8 mouse cellular contexts compared by ENCODE assay signal in the genomic region with DNA sequence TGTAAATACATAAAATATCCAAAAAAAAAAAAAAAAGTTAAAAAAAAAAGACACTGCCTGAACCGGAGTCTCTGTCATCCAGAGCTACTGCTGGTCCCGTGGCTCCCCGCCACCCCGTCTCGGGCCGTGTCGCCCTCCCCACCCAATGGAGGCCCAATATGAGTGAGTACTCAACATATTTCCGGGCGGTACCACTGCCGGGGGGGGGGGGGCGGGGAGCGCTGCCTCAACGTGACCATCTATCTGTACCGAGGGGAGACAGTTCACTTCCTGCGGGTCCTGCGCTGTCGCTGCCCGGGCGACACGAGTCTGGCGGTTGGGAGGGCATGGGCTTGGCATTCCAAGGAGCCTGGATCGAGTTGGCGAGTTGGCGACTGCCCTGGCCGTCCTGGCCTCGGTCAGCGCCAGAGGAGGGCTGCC. TPM values are rescaled to one million over a fixed set of nuclear protein-coding genes. Genes with fewer than 3 reads are reported as not detected.
A peak's percentile ranks its signal among the peaks of the same experiment; 100 is the strongest.
DNase-seq lines count a peak whose midpoint lies in the region; ATAC-seq lines count a peak whose summit lies in the region.

No protein-coding gene starts in this region.

- no peaks in the 10 kb centered on the region for H3K27me3 ChIP-seq in heart, embryonic 14.5 days (ENCODE audit: control insufficient read depth, insufficient read depth, low read length)
- no peaks in the 10 kb centered on the region for H3K27me3 ChIP-seq in forebrain, embryonic 16.5 days (replicated peaks; ENCODE audit: control insufficient read depth, insufficient read depth, low read length)
- H3K27me3 ChIP-seq in liver, embryonic 16.5 days (ENCODE audit: control insufficient read depth, insufficient read depth, low read depth, low read length), result no peaks in the 10 kb centered on the region
- no peaks in the 10 kb centered on the region for H3K27me3 ChIP-seq in stomach, embryonic 14.5 days (ENCODE audit: control insufficient read depth, insufficient read depth, low read length)

- peaks cover 0 to 6% of the 10 kb centered on the region in 2 experiments; a peak in 1 of 4 replicates for H3K4me1 ChIP-seq in heart, embryonic 14.5 days (ENCODE audit: control insufficient read depth in 2 of 2, insufficient read depth in 2 of 2, low read length in 2 of 2)
- H3K4me1 ChIP-seq in forebrain, embryonic 16.5 days (replicated peaks; ENCODE audit: control insufficient read depth, insufficient read depth, low read length), result peaks cover 3% of the 10 kb centered on the region; the same call in 1 of the 2 replicates
- H3K4me1 ChIP-seq in liver, embryonic 16.5 days (ENCODE audit: control insufficient read depth, low read depth, low read length), result no peaks in the 10 kb centered on the region; the same call in none of the 2 replicates
- H3K4me1 ChIP-seq in stomach, embryonic 14.5 days (ENCODE audit: control insufficient read depth, insufficient read depth, low read length), result no peaks in the 10 kb centered on the region

- 15% methylated on average over 23 of the region's 27 CpGs for WGBS in heart, embryonic 14.5 days
- WGBS in forebrain, embryonic 16.5 days, result 38% methylated on average over 26 of the region's 27 CpGs
- 9% methylated on average over 22 of the region's 27 CpGs for WGBS in liver, embryonic 16.5 days (ENCODE audit: insufficient replicate concordance)
- WGBS in stomach, embryonic 14.5 days, result 23% methylated on average over 27 of the region's 27 CpGs

- no peak for ATAC-seq in heart, embryonic 14.5 days (ENCODE audit: insufficient number of reproducible peaks, insufficient read depth, low FRiP score, low read depth)
- no peak for ATAC-seq in forebrain, embryonic 16.5 days
- 0 out of 2 replicates have a peak, but pooled peaks have one; percentile 35 for ATAC-seq in liver, embryonic 16.5 days (ENCODE audit: low read depth)
- no peak for ATAC-seq in stomach, embryonic 14.5 days (ENCODE audit: insufficient number of reproducible peaks, insufficient read depth, low FRiP score, low read depth)

- H3K9ac ChIP-seq in heart, embryonic 14.5 days (ENCODE audit: low read length), result peak overlapping the region; percentile 59
- H3K9ac ChIP-seq in forebrain, embryonic 16.5 days (replicated peaks; ENCODE audit: low read depth, low read length), result peak overlapping the region; percentile 49
- H3K9ac ChIP-seq in liver, embryonic 16.5 days (ENCODE audit: low read depth, low read length), result peak overlapping the region; percentile 29; the same call in 1 of the 2 replicates
- H3K9ac ChIP-seq in stomach, embryonic 14.5 days (replicated peaks; ENCODE audit: low read depth, low read length), result no peak overlapping the region

- H3K4me2 ChIP-seq in heart, embryonic 14.5 days (ENCODE audit: low read length), result peak overlapping the region; percentile 77
- H3K4me2 ChIP-seq in forebrain, embryonic 16.5 days (ENCODE audit: low read length), result peak overlapping the region; percentile 53
- H3K4me2 ChIP-seq in liver, embryonic 16.5 days (ENCODE audit: low read depth, low read length), result peak overlapping the region; percentile 54
- H3K4me2 ChIP-seq in stomach, embryonic 14.5 days (replicated peaks; ENCODE audit: low read depth, low read length), result peak overlapping the region; percentile 60

- no peak overlapping the region for H3K27ac ChIP-seq in heart, embryonic 14.5 days (replicated peaks in 1 of 2; ENCODE audit: control insufficient read depth in 1 of 2, insufficient read depth in 1 of 2, low read depth in 2 of 2, low read length in 2 of 2)
- no peak overlapping the region for H3K27ac ChIP-seq in forebrain, embryonic 16.5 days (ENCODE audit: low read length)
- no peak overlapping the region for H3K27ac ChIP-seq in liver, embryonic 16.5 days (ENCODE audit: low read length)
- no peak overlapping the region for H3K27ac ChIP-seq in stomach, embryonic 14.5 days (ENCODE audit: low read length)

- H3K36me3 ChIP-seq in heart, embryonic 14.5 days (ENCODE audit: control insufficient read depth, insufficient read depth, low read length), result no peaks in the 10 kb centered on the region
- H3K36me3 ChIP-seq in forebrain, embryonic 16.5 days (ENCODE audit: control insufficient read depth, insufficient read depth), result no peaks in the 10 kb centered on the region
- no peaks in the 10 kb centered on the region for H3K36me3 ChIP-seq in liver, embryonic 16.5 days (ENCODE audit: control insufficient read depth, insufficient read depth)
- no peaks in the 10 kb centered on the region for H3K36me3 ChIP-seq in stomach, embryonic 14.5 days (ENCODE audit: control insufficient read depth, insufficient read depth, low read length)

- intact Hi-C loops in heart, postnatal 36 days (cut with DNase I), result no loop called here

- peak overlapping the region; percentile 33 to 35 for H3K4me3 ChIP-seq in heart, embryonic 14.5 days (ENCODE audit: control insufficient read depth in 1 of 2, insufficient read depth in 1 of 2, low read depth in 1 of 2, low read length in 2 of 2)
- H3K4me3 ChIP-seq in forebrain, embryonic 16.5 days (replicated peaks; ENCODE audit: low read length), result peak overlapping the region; percentile 35
- H3K4me3 ChIP-seq in liver, embryonic 16.5 days (ENCODE audit: low read depth, low read length), result peak overlapping the region; percentile 40
- H3K4me3 ChIP-seq in stomach, embryonic 14.5 days (ENCODE audit: low read depth, low read length), result peak overlapping the region; percentile 24

- DNase-seq in heart, postnatal 36 days, result no peak
- peak; percentile 7 for DNase-seq in Muller cell, postnatal 12 days (ENCODE audit: inconsistent ontology term)
- DNase-seq in testis, postnatal 14 days (ENCODE audit: low spot score), result no peak
- DNase-seq in right cerebral cortex, postnatal 36 days (ENCODE audit: low spot score in 2 of 2), result no peak

- H3K9me3 ChIP-seq in heart, embryonic 14.5 days (ENCODE audit: control insufficient read depth, low read length), result no peaks in the 10 kb centered on the region
- H3K9me3 ChIP-seq in forebrain, embryonic 16.5 days (ENCODE audit: control insufficient read depth, low read length), result no peaks in the 10 kb centered on the region
- no peaks in the 10 kb centered on the region for H3K9me3 ChIP-seq in liver, embryonic 16.5 days (replicated peaks; ENCODE audit: control insufficient read depth, low read length)
- H3K9me3 ChIP-seq in stomach, embryonic 14.5 days (ENCODE audit: control insufficient read depth, low read depth, low read length), result no peaks in the 10 kb centered on the region

RNA-seq across cellular contexts. Expression of gene Cgas, which starts 15.7 kb away (rescaled TPM):
- polyA plus RNA-seq in heart, embryonic 14.5 days (2014; fragmentation: Nextera tagmentation; extraction: Ambion mirVana), result 0.77 and 0.88 TPM in 2 replicates
- total RNA-seq in heart, postnatal 36 days (2021), result under 1 TPM; 0.54 to 0.56 TPM
- polyA plus RNA-seq in forebrain, embryonic 16.5 days (2015; fragmentation: Nextera tagmentation; extraction: Ambion mirVana), result 0.54 and 0.84 TPM in 2 replicates
- 0.67 and 0.84 TPM in 2 replicates for polyA plus RNA-seq in liver, embryonic 16.5 days (2015; fragmentation: Nextera tagmentation; extraction: Ambion mirVana)
- polyA plus RNA-seq in stomach, embryonic 14.5 days (2014; fragmentation: Nextera tagmentation; extraction: Ambion mirVana), result 2.7 and 3.3 TPM in 2 replicates

RNA-seq across cellular contexts. Expression of gene Mto1, which starts 20.6 kb away (rescaled TPM):
- polyA plus RNA-seq in heart, embryonic 14.5 days (2014; fragmentation: Nextera tagmentation; extraction: Ambion mirVana), result 30.6 and 33.6 TPM in 2 replicates
- total RNA-seq in heart, postnatal 36 days (2021), result 10 to 100 TPM; 24.3 to 25.2 TPM
- polyA plus RNA-seq in forebrain, embryonic 16.5 days (2015; fragmentation: Nextera tagmentation; extraction: Ambion mirVana), result 30.7 and 31.1 TPM in 2 replicates
- polyA plus RNA-seq in liver, embryonic 16.5 days (2015; fragmentation: Nextera tagmentation; extraction: Ambion mirVana), result 16.9 and 17.9 TPM in 2 replicates
- 24.6 and 27.1 TPM in 2 replicates for polyA plus RNA-seq in stomach, embryonic 14.5 days (2014; fragmentation: Nextera tagmentation; extraction: Ambion mirVana)

RNA-seq across cellular contexts. Expression of gene Gm17324, which starts 21.2 kb away (rescaled TPM):
- 0.78 and 0.88 TPM in 2 replicates for polyA plus RNA-seq in heart, embryonic 14.5 days (2014; fragmentation: Nextera tagmentation; extraction: Ambion mirVana)
- not detected for total RNA-seq in heart, postnatal 36 days (2021)
- 1.0 and 1.3 TPM in 2 replicates for polyA plus RNA-seq in forebrain, embryonic 16.5 days (2015; fragmentation: Nextera tagmentation; extraction: Ambion mirVana)
- 0.24 and 0.42 TPM in 2 replicates for polyA plus RNA-seq in liver, embryonic 16.5 days (2015; fragmentation: Nextera tagmentation; extraction: Ambion mirVana)
- 0.80 and 0.90 TPM in 2 replicates for polyA plus RNA-seq in stomach, embryonic 14.5 days (2014; fragmentation: Nextera tagmentation; extraction: Ambion mirVana)

RNA-seq across cellular contexts. Expression of gene Ddx43, which starts 31.8 kb away (rescaled TPM):
- polyA plus RNA-seq in heart, embryonic 14.5 days (2014; fragmentation: Nextera tagmentation; extraction: Ambion mirVana), result 0.08 and 0.30 TPM in 2 replicates
- total RNA-seq in heart, postnatal 36 days (2021), result not detected
- 0.25 and 0.30 TPM in 2 replicates for polyA plus RNA-seq in forebrain, embryonic 16.5 days (2015; fragmentation: Nextera tagmentation; extraction: Ambion mirVana)
- polyA plus RNA-seq in liver, embryonic 16.5 days (2015; fragmentation: Nextera tagmentation; extraction: Ambion mirVana), result not detected in 2 replicates
- polyA plus RNA-seq in stomach, embryonic 14.5 days (2014; fragmentation: Nextera tagmentation; extraction: Ambion mirVana), result 0.29 and 0.51 TPM in 2 replicates

RNA-seq across cellular contexts. Expression of gene Ooep, which starts 48.8 kb away (rescaled TPM):
- polyA plus RNA-seq in heart, embryonic 14.5 days (2014; fragmentation: Nextera tagmentation; extraction: Ambion mirVana), result 0.51 and 0.66 TPM in 2 replicates
- not detected for total RNA-seq in heart, postnatal 36 days (2021)
- 2.4 and 4.0 TPM in 2 replicates for polyA plus RNA-seq in forebrain, embryonic 16.5 days (2015; fragmentation: Nextera tagmentation; extraction: Ambion mirVana)
- 0.06 TPM in 1 of 2 replicates, not detected in the other for polyA plus RNA-seq in liver, embryonic 16.5 days (2015; fragmentation: Nextera tagmentation; extraction: Ambion mirVana)
- 0.35 and 0.74 TPM in 2 replicates for polyA plus RNA-seq in stomach, embryonic 14.5 days (2014; fragmentation: Nextera tagmentation; extraction: Ambion mirVana)
